Mouse (Mus musculus) spleen, adult 2 months (tissue): ENCODE data around the gene Chrna9. TPM values are rescaled to one million over a fixed set of nuclear protein-coding genes. Genes with fewer than 3 reads are reported as not detected.

Experiments
- DNase-seq, 2 experiments: peaks; one replicate each; pipeline versions ENCODE4 v3.0.0 to v3.0.0-alpha.2; 2012 to 2021; ENCODE audit warnings: low spot score in 2 of 2, low read depth in 1 of 2
- H3K27ac ChIP-seq: fragments of 200-500 bp; 2 replicates; pipeline ENCODE4 v1.5.1; 2012; ENCODE audit warnings: low read length, inconsistent platforms; ENCODE audit not compliant: insufficient read depth
- H3K27me3 ChIP-seq: fragments of 200-500 bp; 2 replicates; pipeline ENCODE4 v1.6.1; 2012; ENCODE audit warnings: mild to moderate bottlenecking, moderate library complexity, low read length, inconsistent platforms; ENCODE audit not compliant: control insufficient read depth, insufficient read depth
- H3K36me3 ChIP-seq: fragments of 200-500 bp; 2 replicates; pipeline ENCODE4 v1.6.1; 2012; ENCODE audit warnings: mild to moderate bottlenecking, low read length, inconsistent platforms; ENCODE audit not compliant: control insufficient read depth, insufficient read depth
- H3K4me1 ChIP-seq: fragments of 200-500 bp; 2 replicates; pipeline ENCODE4 v1.6.1; 2011; ENCODE audit warnings: inconsistent platforms; ENCODE audit not compliant: control insufficient read depth, insufficient read depth, insufficient read length
- H3K4me3 ChIP-seq: fragments of 200-500 bp; 2 replicates; pipeline ENCODE4 v1.5.1; 2011; ENCODE audit warnings: mild to moderate bottlenecking, inconsistent platforms; ENCODE audit not compliant: insufficient read depth, insufficient read length; ENCODE audit errors: extremely low read depth
- CTCF ChIP-seq: fragments of 200-500 bp; IDR thresholded peaks from 2 replicates; pipeline ENCODE4 v1.5.1; 2011; ENCODE audit warnings: mild to moderate bottlenecking, inconsistent platforms; ENCODE audit not compliant: insufficient read depth, insufficient read length, insufficient replicate concordance; ENCODE audit errors: extremely low read depth
- POLR2A ChIP-seq: fragments of 200-500 bp; IDR thresholded peaks from 2 replicates; pipeline ENCODE4 v1.6.1; 2011; ENCODE audit warnings: low read depth, low read length, inconsistent platforms
- WGBS: fragments of 180-500 bp; shearing (Covaris S2); methylation state at CpG from one replicate; pipeline ENCODE4 v1.1.7; 2018; 5-methylcytosine and 5-hydroxymethylcytosine counted together
- polyA plus RNA-seq: library from polyadenylated mRNA; depleted of rRNA; stranded (reverse); fragments of >200 nt; gene quantifications from 2 replicates; pipeline ENCODE4 v1.2.3, GENCODE M21; 2012; rRNA removed

The Chrna9 gene
- 0.54 TPM in 1 of 2 replicates, not detected in the other for polyA plus RNA-seq

- no peak for DNase-seq
- Histone ChIP-seq H3K4me3 (no peak within 1 kb of the TSS), H3K4me1 (peaks cover 54% of the 10 kb centered on the region), H3K36me3 (no peaks in the 10 kb centered on the region), H3K27ac (peak within 1 kb of the TSS; percentile 71), H3K27me3 (no peaks in the 10 kb centered on the region)
- 37% methylated on average over 5 of the region's 5 CpGs for WGBS
- TF ChIP-seq POLR2A (no peak), CTCF (no peak)
These were observed at the start of gene Chrna9 for GRCm38 (mm10) chr5:65934783-65935182. Gene Chrna9 (plus strand): TSS chr5:65934921.

DNA sequence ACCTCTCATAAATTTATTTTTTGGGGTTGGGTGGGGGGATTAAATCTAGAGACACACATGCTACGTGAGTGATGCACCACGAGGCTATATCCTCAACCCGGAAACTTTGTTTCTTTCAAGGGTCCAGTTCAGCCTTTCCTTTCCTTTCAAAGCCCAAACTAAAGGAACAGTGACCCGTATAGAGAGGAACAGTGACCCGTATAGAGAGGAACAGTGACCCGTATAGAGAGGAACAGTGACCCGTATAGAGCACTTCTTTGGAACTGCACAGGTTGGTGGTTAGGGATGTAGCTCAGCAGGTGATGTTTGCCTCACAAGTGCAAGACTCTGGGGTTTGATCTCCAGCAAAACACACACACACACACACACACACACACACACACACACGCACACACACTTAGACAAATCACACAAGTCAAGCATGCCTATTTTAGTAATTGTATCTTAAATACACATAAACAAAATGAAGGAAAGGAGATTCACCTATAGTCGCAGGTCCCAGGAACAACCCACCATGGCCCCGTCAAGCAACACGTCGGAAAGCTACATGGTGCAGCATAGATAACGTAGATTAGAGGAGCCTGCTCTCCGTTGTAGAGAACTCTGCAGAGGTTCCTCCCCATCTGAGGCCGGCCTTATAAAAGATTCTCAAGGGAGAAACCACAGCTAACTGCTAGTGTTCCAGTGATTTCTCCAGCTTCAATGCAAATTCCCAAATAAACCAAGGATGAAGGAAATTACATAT, 48.9 kb upstream of the Chrna9 start:
- Histone ChIP-seq H3K27me3 (no peaks in the 10 kb centered on the region), H3K4me1 (peaks cover 42% of the 10 kb centered on the region), H3K4me3 (no peak overlapping the region), H3K27ac (no peak overlapping the region), H3K36me3 (peaks cover 2% of the 10 kb centered on the region)
- 72% methylated on average over 15 of the region's 15 CpGs for WGBS
- TF ChIP-seq POLR2A: no peak
- no peak for TF ChIP-seq CTCF
- no peak for DNase-seq

- peaks cover 35% of the 10 kb centered on the region for H3K4me1 ChIP-seq
- no peaks in the 10 kb centered on the region for H3K27me3 ChIP-seq
- no peak for DNase-seq
- TF ChIP-seq POLR2A (no peak), CTCF (no peak)
- 44% methylated on average over 5 of the region's 5 CpGs for WGBS
- peaks cover 15% of the 10 kb centered on the region for H3K36me3 ChIP-seq
- peak overlapping the region; percentile 39 for H3K27ac ChIP-seq
- H3K4me3 ChIP-seq: no peak overlapping the region
These were observed 46.6 kb upstream of the Chrna9 start for GRCm38 (mm10) chr5:65888102-65888501.

- DNase-seq: no peak
- Histone ChIP-seq H3K27me3 (no peaks in the 10 kb centered on the region), H3K4me1 (peaks cover 32% of the 10 kb centered on the region), H3K27ac (peak overlapping the region; percentile 39), H3K4me3 (no peak overlapping the region), H3K36me3 (peaks cover 18% of the 10 kb centered on the region)
- 39% methylated on average over 5 of the region's 5 CpGs for WGBS
- TF ChIP-seq POLR2A (no peak), CTCF (no peak)
These were observed 45.7 kb upstream of the Chrna9 start for GRCm38 (mm10) chr5:65888998-65889397.

DNA sequence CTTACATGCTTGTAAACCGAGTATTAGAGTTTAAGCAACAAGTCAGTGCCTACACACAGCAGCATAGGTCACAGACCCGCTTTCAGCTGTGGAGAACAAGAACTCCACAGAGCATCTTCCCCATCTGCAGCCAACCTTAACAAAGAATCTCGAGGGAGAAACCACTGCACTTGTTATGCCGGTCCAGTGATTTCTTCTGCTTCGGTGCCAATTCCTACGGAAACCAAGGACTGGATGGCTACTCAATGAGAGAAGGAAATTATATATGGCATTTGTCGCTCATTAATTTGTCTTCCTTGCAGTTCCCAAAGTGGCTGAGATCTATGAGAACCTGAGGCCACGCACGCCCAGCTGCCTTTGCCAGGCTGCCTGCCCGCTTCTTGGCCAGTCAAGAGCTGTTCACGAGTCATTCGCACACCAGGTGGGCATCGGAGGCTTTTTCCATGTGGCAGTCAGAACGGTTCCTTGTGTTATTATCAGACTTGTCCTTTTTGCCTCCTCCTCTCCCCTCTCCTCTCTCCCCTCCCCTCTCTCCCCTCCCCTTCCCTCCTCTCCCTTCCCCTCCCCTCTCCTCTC, 43.4 kb upstream of the Chrna9 start:
- H3K27ac ChIP-seq: no peak overlapping the region
- no peak for TF ChIP-seq POLR2A
- no peak for TF ChIP-seq CTCF
- no peak overlapping the region for H3K4me3 ChIP-seq
- H3K27me3 ChIP-seq: no peaks in the 10 kb centered on the region
- peaks cover 21% of the 10 kb centered on the region for H3K36me3 ChIP-seq
- 52% methylated on average over 14 of the region's 14 CpGs for WGBS
- peaks cover 42% of the 10 kb centered on the region for H3K4me1 ChIP-seq
- no peak for DNase-seq

GRCm38 (mm10) chr5:65895121-65895692, 39.5 kb upstream of the Chrna9 start:
- Histone ChIP-seq H3K36me3 (peaks cover 25% of the 10 kb centered on the region), H3K4me3 (no peak overlapping the region), H3K27ac (peak overlapping the region; percentile 42), H3K4me1 (peaks cover 36% of the 10 kb centered on the region), H3K27me3 (no peaks in the 10 kb centered on the region)
- no peak for DNase-seq
- TF ChIP-seq POLR2A (no peak), CTCF (no peak)
- WGBS: 19% methylated on average over 6 of the region's 6 CpGs
